Mouse (Mus musculus) kidney, embryonic 14.5 days (tissue): ENCODE data around the gene Susd1. TPM values are rescaled to one million over a fixed set of nuclear protein-coding genes. Genes with fewer than 3 reads are reported as not detected.

ENCODE experiments used
- ATAC-seq: fragments of 200-750 bp; cut with Nextera tagmentation; 2 replicates; pipeline ENCODE4 v1.8.0; 2017; ENCODE audit warnings: moderate number of reproducible peaks, mild to moderate bottlenecking, moderate TSS enrichment, moderate library complexity; ENCODE audit not compliant: low FRiP score, low TSS enrichment
- H3K27ac ChIP-seq: fragments of 300-500 bp; sonication (generic); 2 replicates; pipeline ENCODE4 v1.5.1; 2014; ENCODE audit warnings: low read depth, mild to moderate bottlenecking, low read length, moderate library complexity, mixed read lengths
- H3K27me3 ChIP-seq: fragments of 300-500 bp; sonication (generic); 2 replicates; pipeline ENCODE4 v1.6.1; 2014; ENCODE audit warnings: mild to moderate bottlenecking, low read length; ENCODE audit not compliant: control insufficient read depth, insufficient read depth
- H3K36me3 ChIP-seq: fragments of 300-500 bp; sonication (generic); 2 replicates; pipeline ENCODE4 v1.6.1; 2014; ENCODE audit warnings: low read length, mixed read lengths; ENCODE audit not compliant: control insufficient read depth, insufficient read depth
- H3K4me1 ChIP-seq: fragments of 300-500 bp; sonication (generic); 2 replicates; pipeline ENCODE4 v1.6.1; 2014; ENCODE audit warnings: low read length, mixed read lengths; ENCODE audit not compliant: control insufficient read depth, insufficient read depth
- H3K4me2 ChIP-seq: fragments of 300-500 bp; sonication (generic); replicated peaks from 2 replicates; pipeline ENCODE4 v1.6.1; 2014; ENCODE audit warnings: low read depth, mild to moderate bottlenecking, low read length
- H3K4me3 ChIP-seq: fragments of 300-500 bp; sonication (generic); 2 replicates; pipeline ENCODE4 v1.5.1; 2014; ENCODE audit warnings: mild to moderate bottlenecking, low read length
- H3K9ac ChIP-seq: fragments of 300-500 bp; sonication (generic); 2 replicates; pipeline ENCODE4 v1.6.1; 2014; ENCODE audit warnings: low read depth, mild to moderate bottlenecking, low read length, moderate library complexity
- H3K9me3 ChIP-seq: fragments of 300-500 bp; sonication (generic); 2 replicates; pipeline ENCODE4 v1.6.1; 2016; ENCODE audit warnings: low read length; ENCODE audit not compliant: control insufficient read depth
- WGBS: fragments of 180-500 bp; shearing (Covaris S2); extraction: QIAGEN DNeasy Blood & Tissue Kit; methylation state at CpG from one replicate; pipeline ENCODE4 v1.1.7; 2014; 5-methylcytosine and 5-hydroxymethylcytosine counted together
- polyA plus RNA-seq: library from polyadenylated mRNA; unstranded; fragments of >200 nt; fragmentation: Nextera tagmentation; extraction: Ambion mirVana; gene quantifications from 2 replicates; pipeline ENCODE4 v1.2.1, GENCODE M21; 2014

Susd1 gene
- polyA plus RNA-seq, 1 experiment from 2014 or later = 8.3 TPM

- no peak overlapping the region for H3K4me3 ChIP-seq
- H3K9ac ChIP-seq = no peak overlapping the region
- H3K4me1 ChIP-seq = no peaks in the 10 kb centered on the region
- ATAC-seq = no peak
- peak overlapping the region; percentile 55; the same call in 1 of the 2 replicates for H3K27ac ChIP-seq
- WGBS = 40% methylated on average over 5 of the region's 5 CpGs
- no peaks in the 10 kb centered on the region for H3K9me3 ChIP-seq
- H3K36me3 ChIP-seq = no peaks in the 10 kb centered on the region
- H3K27me3 ChIP-seq = no peaks in the 10 kb centered on the region
- no peak overlapping the region for H3K4me2 ChIP-seq
Measured at GRCm38 (mm10) chr4:59422025-59422783, 16.2 kb downstream of the Susd1 start.

GRCm38 (mm10) chr4:59421369-59421746 is 17.1 kb downstream of the Susd1 start:
- no peak overlapping the region for H3K9ac ChIP-seq
- WGBS = 59% methylated on average over 5 of the region's 5 CpGs
- ATAC-seq = no peak
- H3K9me3 ChIP-seq = no peaks in the 10 kb centered on the region; the same call in 1 of the 2 replicates
- no peak overlapping the region for H3K4me2 ChIP-seq
- no peaks in the 10 kb centered on the region for H3K4me1 ChIP-seq
- H3K4me3 ChIP-seq = no peak overlapping the region
- H3K27ac ChIP-seq = no peak overlapping the region
- no peaks in the 10 kb centered on the region for H3K36me3 ChIP-seq
- H3K27me3 ChIP-seq = no peaks in the 10 kb centered on the region

- WGBS = 73% methylated on average over 7 of the region's 7 CpGs
- no peak overlapping the region for H3K27ac ChIP-seq
Measured at GRCm38 (mm10) chr4:59420695-59421368, 17.6 kb downstream of the Susd1 start.

GRCm38 (mm10) chr4:59419211-59419610 is 19.2 kb downstream of the Susd1 start:
- ATAC-seq = no peak
- no peaks in the 10 kb centered on the region; the same call in 1 of the 2 replicates for H3K9me3 ChIP-seq
- no peaks in the 10 kb centered on the region for H3K27me3 ChIP-seq
- H3K36me3 ChIP-seq = no peaks in the 10 kb centered on the region
- no peak overlapping the region for H3K27ac ChIP-seq
- H3K4me1 ChIP-seq = no peaks in the 10 kb centered on the region
- H3K9ac ChIP-seq = no peak overlapping the region
- 76% methylated on average over 4 of the region's 4 CpGs for WGBS
- no peak overlapping the region for H3K4me2 ChIP-seq
- H3K4me3 ChIP-seq = no peak overlapping the region

More at GRCm38 (mm10) chr4:59420695-59421368, 17.6 kb downstream of the Susd1 start:
- Histone ChIP-seq H3K36me3 (no peaks in the 10 kb centered on the region), H3K4me2 (no peak overlapping the region), H3K9ac (no peak overlapping the region), H3K9me3 (no peaks in the 10 kb centered on the region; the same call in 1 of the 2 replicates), H3K4me3 (no peak overlapping the region), H3K4me1 (no peaks in the 10 kb centered on the region), H3K27me3 (no peaks in the 10 kb centered on the region)
- ATAC-seq = no peak

- H3K36me3 ChIP-seq = no peaks in the 10 kb centered on the region
- no peaks in the 10 kb centered on the region for H3K27me3 ChIP-seq
- no peaks in the 10 kb centered on the region for H3K4me1 ChIP-seq
- H3K4me3 ChIP-seq = no peak overlapping the region
- no peak overlapping the region for H3K27ac ChIP-seq
- no peak overlapping the region for H3K9ac ChIP-seq
- 90% methylated on average over 5 of the region's 5 CpGs for WGBS
- no peaks in the 10 kb centered on the region; the same call in 1 of the 2 replicates for H3K9me3 ChIP-seq
- ATAC-seq = no peak
- H3K4me2 ChIP-seq = no peak overlapping the region
Measured at GRCm38 (mm10) chr4:59413428-59413827, 25.0 kb downstream of the Susd1 start.

GRCm38 (mm10) chr4:59411153-59411552 is 27.3 kb downstream of the Susd1 start:
- WGBS = 84% methylated on average over 9 of the region's 9 CpGs
- Histone ChIP-seq H3K4me3 (no peak overlapping the region), H3K27me3 (no peaks in the 10 kb centered on the region), H3K4me2 (no peak overlapping the region), H3K4me1 (no peaks in the 10 kb centered on the region), H3K36me3 (no peaks in the 10 kb centered on the region), H3K27ac (no peak overlapping the region), H3K9me3 (no peaks in the 10 kb centered on the region), H3K9ac (no peak overlapping the region)
- no peak for ATAC-seq

- Histone ChIP-seq H3K9ac (no peak overlapping the region), H3K4me3 (no peak overlapping the region), H3K4me1 (no peaks in the 10 kb centered on the region), H3K27me3 (no peaks in the 10 kb centered on the region), H3K9me3 (no peaks in the 10 kb centered on the region), H3K27ac (no peak overlapping the region), H3K36me3 (no peaks in the 10 kb centered on the region), H3K4me2 (no peak overlapping the region)
- WGBS = 80% methylated on average over 4 of the region's 4 CpGs
- ATAC-seq = no peak
Measured at GRCm38 (mm10) chr4:59407766-59408165, 30.7 kb downstream of the Susd1 start.

- Histone ChIP-seq H3K4me2 (no peak overlapping the region), H3K27me3 (no peaks in the 10 kb centered on the region), H3K36me3 (no peaks in the 10 kb centered on the region), H3K4me3 (no peak overlapping the region), H3K4me1 (0 out of 2 replicates have a peak, but pooled peaks cover 1% of the 10 kb centered on the region), H3K27ac (no peak overlapping the region), H3K9me3 (no peaks in the 10 kb centered on the region), H3K9ac (no peak overlapping the region)
- 58% methylated on average over 6 of the region's 6 CpGs for WGBS
- no peak for ATAC-seq
Measured at GRCm38 (mm10) chr4:59404375-59404774, 34.1 kb downstream of the Susd1 start.

GRCm38 (mm10) chr4:59400931-59401330 is 37.5 kb downstream of the Susd1 start:
- ATAC-seq = no peak
- WGBS = 81% methylated on average over 10 of the region's 10 CpGs
- no peaks in the 10 kb centered on the region for H3K36me3 ChIP-seq

More at GRCm38 (mm10) chr4:59400931-59401330, 37.5 kb downstream of the Susd1 start:
- Histone ChIP-seq H3K27me3 (no peaks in the 10 kb centered on the region), H3K9ac (no peak overlapping the region), H3K9me3 (no peaks in the 10 kb centered on the region), H3K4me2 (no peak overlapping the region), H3K4me1 (peaks cover 7% of the 10 kb centered on the region; the same call in 1 of the 2 replicates), H3K4me3 (no peak overlapping the region), H3K27ac (no peak overlapping the region)
